Mouse (Mus musculus) bone marrow, adult 2 months (tissue): ENCODE measurements at regions not wholly inside any gene's neighbourhood (a gene's known extent, or its start where the extent isn't known, plus 50 kb on each side); places are given as distances from the start of the nearest gene placed in this dataset.

Source experiments
- CTCF ChIP-seq: fragments of 200-500 bp; IDR thresholded peaks from 2 replicates; pipeline ENCODE4 v1.5.1; 2011; ENCODE audit warnings: low read length, control low read depth; ENCODE audit not compliant: control insufficient read depth, insufficient read depth
- POLR2A ChIP-seq: fragments of 200-500 bp; IDR thresholded peaks from 2 replicates; pipeline ENCODE4 v1.6.1; 2011; ENCODE audit warnings: low read depth, mild to moderate bottlenecking, control low read depth, low read length, borderline replicate concordance; ENCODE audit not compliant: control insufficient read depth

- TF ChIP-seq CTCF (no peak), POLR2A (no peak)
Observed at GRCm38 (mm10) chr4:89470756-89471155, 159.9 kb upstream of the Cdkn2b start.
